Mouse (Mus musculus) thymus, postnatal 14 days (tissue): ENCODE data around the gene Hist1h3h.

Experiments
- DNase-seq: peaks from one replicate; pipeline ENCODE4 v3.0.0; 2021

Hist1h3h gene

DNA sequence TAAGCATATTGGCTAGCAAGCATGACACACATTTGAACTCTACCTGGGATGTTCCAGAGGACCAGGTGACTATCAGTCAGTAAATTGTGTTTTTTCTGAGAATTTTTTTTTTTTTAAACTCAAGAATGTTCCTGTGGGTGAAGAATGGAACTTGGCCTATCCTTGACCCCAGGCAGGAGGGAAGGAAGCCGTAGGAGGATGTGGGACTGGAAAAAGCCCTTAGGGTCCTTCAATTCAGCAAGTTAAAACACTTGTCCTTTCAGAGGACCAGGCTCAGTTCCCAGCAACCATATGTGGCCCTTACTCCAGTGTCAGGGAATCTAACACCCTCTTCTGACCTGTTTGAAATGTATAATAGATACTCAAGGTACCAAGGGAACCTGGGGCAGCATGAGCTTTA lies 12.1 kb downstream of the Hist1h3h start:
- no peak for DNase-seq

DNA sequence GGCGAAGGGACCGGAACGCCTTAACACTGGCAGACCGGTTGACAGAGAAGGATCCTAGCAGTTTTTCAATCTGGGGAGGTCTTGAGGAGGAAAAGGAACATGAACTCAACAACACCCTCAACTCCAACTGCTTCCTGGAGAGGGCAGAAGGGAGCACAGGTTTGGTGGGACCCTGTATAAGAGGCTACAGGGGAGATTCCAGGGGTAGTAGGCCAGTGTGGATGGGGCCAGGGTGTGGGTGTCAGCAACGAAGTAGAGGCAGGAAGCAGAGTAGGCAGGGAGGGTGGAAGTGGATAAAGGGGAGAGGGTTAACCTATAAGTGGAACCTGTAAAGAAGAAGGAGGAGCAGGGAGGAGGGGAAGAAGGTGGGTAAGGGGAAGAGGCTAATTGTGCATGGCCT lies 16.0 kb downstream of the Hist1h3h start:
- DNase-seq = peak; percentile 57

DNA sequence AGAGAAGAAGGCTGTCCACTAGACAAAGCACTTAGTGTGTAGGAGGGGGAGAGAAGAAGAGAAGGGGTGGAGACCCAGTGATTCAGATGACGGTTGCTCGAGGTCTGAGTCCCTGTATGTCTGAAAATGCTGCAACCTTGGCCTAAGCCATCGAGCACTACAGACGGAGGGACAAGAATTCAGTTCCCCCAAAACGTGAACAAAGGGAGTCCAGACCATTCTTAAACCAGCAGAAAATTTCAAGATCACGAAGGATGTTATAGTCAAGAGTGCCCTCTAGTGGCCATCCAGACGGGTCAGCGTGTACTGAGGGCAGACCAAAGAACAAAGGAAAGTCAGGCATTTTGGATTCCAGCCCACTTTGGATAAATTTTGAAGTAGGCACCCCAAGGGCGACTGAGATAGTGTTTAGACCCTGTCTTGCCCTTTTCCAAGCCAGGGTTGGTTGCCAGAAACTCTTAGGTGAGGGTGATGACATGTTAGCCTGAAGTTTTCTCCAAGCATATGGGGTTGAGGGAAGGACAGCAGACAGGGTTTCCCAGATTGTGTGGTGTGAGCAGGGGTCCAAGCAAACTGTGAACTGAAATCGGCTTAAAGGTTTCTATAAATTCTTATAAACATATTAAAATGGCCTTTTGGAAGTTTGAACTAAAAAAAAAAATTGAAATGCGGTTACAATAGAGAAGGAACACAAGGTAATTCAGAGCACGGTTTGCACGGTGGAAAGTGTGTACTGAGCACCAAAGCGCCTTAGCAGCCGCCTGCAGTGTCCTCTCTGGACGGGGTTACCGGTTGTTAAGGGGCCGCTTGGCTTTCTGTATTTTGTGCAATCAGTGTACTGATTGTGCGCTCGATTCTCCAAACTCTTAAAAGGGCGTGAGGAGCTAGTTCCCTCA lies 16.8 kb downstream of the Hist1h3h start:
- peak; percentile 83 for DNase-seq

DNA sequence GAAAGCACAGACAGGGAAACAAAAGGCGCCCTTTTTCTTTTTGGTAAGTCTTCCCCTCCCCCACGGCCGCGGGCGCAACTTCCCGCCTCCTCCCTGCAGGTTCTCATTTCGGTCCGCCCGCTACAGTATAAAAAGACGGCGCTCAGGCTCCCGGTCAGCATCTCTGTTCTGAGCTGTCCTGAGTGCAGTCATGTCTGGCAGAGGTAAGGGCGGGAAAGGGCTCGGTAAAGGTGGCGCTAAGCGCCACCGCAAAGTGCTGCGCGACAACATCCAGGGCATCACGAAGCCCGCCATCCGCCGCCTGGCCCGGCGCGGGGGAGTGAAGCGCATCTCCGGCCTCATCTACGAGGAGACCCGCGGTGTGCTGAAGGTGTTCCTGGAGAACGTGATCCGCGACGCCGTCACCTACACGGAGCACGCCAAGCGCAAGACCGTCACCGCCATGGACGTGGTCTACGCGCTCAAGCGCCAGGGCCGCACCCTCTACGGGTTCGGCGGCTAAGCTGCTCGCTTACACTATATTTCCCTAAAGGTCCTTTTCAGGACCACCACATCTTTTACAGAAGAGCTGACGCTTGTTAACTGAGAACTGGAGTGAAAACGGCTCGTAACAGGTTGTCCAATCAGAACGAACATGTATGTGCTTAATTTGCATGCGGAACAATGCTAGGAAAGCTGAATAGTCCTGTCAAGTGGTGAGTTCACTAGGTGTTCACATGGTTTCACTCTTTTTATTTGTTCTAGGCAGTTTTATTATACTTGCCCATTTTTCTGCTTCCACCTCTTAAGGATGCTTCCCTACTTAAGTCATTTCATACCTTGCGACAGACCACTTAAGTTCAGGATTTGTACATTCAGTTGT lies 17.7 kb downstream of the Hist1h3h start, which contains the start of gene Hist1h4j:
Gene Hist1h4j, plus strand, starts transcription at position 159 of the 862 bp plus-strand sequence.
- peak; percentile 90 for DNase-seq

DNA sequence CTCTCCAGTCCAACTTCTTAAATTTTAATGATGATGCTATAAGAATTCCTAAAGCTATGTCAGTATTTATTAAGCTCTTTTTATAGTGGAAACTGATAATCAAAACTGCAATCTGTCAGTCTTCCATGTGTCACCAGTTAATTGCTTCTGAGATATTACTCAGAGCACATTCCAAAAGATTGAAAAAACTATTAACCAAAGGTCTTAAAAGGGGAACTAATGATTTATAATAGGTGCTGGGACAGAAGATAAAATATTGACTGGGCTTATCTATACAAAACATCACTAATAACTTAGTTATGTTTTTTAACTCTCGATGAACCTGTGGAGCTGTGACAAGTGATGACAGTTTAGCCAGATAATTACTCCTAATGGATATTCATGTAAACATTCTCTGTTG lies 27.5 kb downstream of the Hist1h3h start:
- no peak for DNase-seq

DNA sequence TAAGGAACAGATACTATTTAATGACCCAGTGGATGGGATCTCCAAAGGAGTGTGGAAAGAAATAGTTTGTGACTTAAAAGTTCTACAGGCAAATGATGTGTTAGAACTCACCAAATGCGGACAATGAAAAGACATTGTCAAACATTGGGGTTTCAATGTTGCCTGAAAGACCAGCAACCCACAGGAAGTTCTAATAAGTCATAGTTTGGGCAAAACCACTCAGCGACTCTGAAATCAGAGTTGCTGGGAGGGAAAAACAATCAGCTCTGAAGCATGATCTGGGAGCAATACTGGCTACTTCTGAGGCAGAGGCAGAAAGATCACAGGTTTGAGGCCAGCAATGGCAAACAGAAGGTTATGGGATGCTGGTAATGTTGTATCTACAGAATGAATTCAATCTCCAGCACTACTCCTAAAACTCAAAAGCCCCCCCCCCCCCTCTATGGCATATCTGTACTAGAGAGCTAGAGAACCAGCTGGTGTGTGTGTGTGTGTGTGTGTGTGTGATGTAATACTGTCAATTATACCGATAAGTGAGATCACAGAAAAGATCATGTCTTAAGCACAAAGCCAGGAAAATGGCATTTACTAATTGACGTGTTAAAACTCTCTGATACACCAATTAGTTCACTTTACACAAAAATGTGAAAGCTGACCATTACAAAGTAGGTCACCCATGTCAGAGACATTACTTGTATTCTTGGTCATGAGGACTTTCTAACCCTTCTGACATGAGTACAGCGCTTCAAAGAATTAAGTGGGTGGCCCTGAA lies 32.1 kb downstream of the Hist1h3h start:
- no peak for DNase-seq

DNA sequence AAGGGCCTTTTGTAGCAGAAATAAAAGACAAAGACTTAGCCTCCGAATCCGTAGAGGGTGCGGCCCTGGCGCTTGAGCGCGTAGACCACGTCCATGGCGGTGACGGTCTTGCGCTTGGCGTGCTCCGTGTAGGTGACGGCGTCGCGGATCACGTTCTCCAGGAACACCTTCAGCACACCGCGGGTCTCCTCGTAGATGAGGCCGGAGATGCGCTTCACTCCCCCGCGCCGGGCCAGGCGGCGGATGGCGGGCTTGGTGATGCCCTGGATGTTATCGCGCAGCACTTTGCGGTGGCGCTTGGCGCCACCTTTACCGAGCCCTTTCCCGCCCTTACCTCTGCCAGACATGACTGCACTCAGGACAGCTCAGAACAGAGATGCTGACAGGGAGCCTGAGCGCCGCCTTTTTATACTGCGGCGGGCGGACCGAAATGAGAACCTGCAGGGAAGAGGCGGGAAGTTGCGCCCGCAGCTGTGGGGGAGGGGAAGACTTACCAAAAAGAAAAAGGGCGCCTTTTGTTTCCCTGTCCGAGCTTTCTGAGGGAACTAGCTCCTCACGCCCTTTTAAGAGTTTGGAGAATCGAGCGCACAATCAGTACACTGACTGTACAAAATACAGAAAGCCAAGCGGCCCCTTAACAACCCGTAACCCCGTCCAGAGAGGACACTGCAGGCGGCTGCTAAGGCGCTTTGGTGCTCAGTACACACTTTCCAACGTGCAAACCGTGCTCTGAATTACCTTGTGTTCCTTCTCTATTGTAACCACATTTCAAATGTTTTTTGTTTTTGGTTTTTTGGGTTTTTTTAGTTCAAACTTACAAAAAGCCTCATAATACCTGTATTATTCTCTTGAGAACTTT lies 32.9 kb downstream of the Hist1h3h start, which contains the start of gene Hist1h4k:
Gene Hist1h4k, minus strand, starts transcription at position 347 of the 859 bp plus-strand sequence.
- peak; percentile 98 for DNase-seq

DNA sequence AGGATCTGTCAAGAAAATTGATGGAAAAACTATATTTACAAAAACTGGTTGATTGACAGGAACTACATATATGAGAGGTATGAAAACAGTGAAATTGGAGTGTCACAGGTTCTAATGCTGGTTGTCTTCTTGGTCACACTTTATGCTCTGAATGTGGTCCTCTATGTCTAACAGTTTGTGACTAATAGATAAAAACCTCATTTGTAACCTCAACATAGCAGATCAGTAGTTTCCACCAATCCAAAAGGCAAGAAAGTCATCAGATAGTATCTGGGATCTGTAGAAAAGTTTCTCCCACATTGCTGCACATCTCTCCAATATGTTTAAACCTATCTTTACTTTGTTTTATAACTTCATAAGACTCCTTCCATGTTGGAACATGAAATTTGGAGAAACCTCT lies 34.0 kb downstream of the Hist1h3h start:
- DNase-seq = no peak

DNA sequence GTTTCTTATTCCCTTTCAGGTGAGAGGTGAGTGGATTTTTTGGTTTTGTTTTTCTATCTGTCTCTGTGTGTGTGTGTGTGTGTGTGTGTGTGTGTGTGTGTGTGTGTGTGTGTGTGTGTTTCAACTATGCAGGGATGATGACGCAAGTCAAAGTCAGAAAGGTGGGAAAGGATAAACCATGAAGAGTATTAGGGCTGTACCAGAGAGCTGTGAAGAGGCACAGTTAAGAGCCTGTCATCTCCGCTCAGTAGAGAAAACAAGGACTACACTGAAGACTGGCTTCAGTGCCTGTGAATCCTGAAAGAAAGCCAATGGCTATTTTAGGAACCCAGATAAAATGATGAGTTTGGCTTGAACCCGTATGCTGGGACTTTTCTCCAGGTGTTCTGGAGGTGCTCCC lies 34.4 kb downstream of the Hist1h3h start:
- DNase-seq = no peak

DNA sequence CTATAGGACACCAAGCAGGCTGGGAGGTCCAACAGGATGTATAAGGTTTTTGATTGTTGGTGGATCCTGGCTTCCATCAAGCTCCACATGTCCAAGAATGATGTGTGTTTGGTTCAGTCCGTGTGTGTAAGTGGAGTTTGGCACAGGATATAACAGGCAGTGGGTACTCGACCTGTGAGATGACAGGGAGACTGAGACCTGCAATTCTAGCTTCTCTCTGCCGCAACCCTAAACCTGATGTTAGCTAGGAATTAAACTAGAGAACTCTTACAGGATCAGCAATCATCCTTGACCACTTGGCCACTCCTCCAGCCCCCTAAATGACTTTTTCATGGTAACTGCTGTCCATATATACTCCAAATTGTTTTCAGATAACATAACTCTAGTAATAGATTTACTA lies 34.9 kb downstream of the Hist1h3h start:
- no peak for DNase-seq

DNA sequence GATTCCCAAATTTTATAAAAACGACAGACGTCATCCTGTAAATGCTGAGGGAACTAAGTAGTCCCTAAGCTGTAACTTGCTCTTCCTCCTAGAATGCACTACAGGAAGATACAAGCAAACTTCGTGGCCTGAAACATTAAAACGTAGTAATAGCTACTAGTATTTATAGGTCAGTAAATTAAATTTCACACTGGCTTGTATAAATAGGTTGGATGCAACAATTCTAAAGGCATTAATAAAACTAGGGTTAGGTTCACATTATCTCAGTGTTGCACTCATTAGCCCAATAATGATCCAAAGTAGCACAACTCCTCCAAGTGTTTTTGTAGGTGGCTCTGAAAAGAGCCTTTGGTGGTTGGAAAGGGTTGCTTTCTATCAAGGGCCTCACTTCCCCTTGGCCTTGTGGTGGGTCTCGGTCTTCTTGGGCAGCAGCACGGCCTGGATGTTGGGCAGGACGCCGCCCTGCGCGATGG lies 35.6 kb downstream of the Hist1h3h start:
- no peak for DNase-seq

DNA sequence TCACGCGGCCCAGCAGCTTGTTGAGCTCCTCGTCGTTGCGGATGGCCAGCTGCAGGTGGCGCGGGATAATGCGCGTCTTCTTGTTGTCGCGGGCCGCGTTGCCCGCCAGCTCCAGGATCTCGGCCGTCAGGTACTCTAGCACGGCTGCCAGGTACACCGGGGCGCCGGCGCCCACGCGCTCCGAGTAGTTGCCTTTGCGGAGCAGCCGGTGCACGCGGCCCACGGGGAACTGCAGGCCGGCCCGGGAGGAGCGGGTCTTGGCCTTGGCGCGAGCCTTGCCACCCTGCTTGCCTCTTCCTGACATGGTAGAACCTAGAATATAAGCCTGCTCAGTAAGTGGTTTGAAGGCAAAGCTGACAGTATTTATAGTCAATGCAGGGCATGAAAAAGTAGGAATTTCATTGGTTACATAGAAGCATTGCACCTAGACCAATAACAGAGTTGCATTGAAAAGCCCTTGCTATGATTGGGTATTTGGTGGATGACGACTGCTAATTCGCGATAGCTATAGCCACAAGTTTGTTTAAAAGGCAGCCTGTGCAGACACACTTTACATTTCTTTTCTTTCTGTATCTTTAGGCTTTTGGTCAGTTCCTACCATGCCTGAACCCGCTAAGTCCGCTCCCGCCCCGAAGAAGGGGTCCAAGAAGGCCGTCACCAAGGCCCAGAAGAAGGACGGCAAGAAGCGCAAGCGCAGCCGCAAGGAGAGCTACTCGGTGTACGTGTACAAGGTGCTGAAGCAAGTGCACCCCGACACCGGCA lies 36.2 kb downstream of the Hist1h3h start, which contains the start of the genes Hist1h2ak and Hist1h2bn:
Gene Hist1h2ak, minus strand, starts transcription at position 304 of the 762 bp plus-strand sequence.
Gene Hist1h2bn, plus strand, starts transcription at position 600 of the 762 bp plus-strand sequence.
- peak; percentile 77 for DNase-seq

DNA sequence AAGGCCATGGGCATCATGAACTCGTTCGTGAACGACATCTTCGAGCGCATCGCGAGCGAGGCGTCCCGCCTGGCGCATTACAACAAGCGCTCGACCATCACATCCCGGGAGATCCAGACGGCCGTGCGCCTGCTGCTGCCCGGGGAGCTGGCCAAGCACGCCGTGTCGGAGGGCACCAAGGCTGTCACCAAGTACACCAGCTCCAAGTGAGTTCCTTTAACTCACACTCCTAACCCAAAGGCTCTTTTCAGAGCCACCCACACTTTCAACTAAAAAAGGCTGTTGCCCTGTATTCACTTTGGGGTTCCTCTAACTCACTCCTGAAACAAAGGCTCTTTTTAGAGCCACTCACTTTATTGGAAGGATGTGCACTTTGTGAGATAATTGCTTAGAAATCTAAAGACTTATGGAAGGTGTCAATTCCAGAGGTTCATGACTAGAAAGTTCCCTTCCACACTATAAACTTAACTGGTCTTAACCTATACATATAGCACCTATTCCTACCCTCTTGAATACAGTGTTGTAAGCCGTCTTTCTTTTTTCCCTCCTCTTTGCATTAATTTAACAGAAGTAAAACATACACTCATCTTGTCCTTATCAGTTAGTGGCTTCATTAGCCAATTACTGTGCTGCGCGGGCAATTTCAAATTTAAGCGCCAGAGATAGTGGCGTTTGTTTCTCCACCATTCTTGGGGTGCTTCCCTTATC lies 37.0 kb downstream of the Hist1h3h start:
- DNase-seq = peak; percentile 53

DNA sequence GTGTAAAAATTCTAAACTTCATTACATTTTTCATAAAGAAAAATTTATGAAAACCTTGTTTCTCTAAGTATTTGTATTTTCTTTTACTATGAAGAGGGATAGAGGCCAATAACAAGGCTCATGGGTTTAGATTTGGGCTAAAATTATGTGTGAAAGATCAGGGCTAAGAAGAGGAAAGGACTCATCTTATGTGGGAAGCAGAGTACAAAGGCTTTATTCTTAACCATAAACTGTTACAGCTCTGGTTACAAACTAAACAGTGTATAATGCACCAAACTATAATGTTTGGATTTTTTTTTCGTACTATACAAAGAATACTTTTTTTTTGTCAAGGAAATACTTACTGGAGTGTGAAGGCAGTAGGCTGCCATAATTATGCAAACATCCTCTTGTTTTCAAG lies 38.2 kb downstream of the Hist1h3h start:
- DNase-seq = no peak
